Mouse (Mus musculus): Measurements from ENCODE around the gene BC030500.

Gene BC030500

GRCm38 (mm10) chr8:58911677-58912076 is at the start of gene BC030500:
Gene BC030500 (plus strand): TSS chr8:58911755.
- DNase-seq (ENCODE audit: low spot score): no peak

- DNase-seq (ENCODE audit: low spot score): no peak
Measured at GRCm38 (mm10) chr8:58886405-58886804, 25.1 kb upstream of the BC030500 start.

- no peak for DNase-seq (ENCODE audit: low spot score)
Measured at GRCm38 (mm10) chr8:58890591-58890990, 21.0 kb upstream of the BC030500 start.

DNA sequence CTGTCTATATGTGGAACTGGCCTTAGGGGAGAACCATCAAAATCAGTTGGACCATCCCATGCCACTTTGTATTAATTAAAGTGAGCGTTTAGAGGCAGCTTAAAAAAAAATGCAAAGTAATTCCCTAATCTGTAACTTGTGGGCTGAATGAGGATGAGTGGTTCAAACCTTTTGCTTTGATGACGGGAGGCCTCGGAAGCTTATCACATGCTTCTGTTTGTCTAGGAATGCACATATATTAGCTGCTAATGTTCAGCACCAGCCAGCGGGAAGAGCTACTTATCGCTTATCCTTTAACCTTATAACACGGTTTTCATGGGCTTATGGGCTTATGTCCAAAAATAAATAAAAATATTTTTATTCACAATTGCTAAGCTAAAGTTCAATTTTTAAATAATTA is 15.6 kb upstream of the BC030500 start:
- DNase-seq (ENCODE audit: low spot score): no peak

DNA sequence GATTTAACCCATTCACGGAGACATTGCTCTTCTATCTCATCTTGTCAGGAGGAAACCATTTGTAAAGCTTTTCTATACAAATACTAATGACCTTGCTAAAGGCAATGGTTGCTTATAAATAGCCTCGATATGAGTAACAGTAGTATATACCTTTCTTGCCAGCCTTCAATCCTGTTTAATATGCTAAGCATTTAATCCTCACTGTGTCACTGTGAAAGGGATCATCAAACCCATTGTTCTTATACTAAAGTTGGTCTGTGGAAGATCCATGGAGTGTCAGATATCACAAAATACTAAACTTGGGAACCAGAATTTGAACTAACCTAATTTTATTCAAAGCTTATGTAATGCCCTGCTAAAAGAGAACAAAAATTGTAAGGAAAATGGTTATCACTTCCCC is 7.1 kb upstream of the BC030500 start:
- DNase-seq (ENCODE audit: low spot score): no peak

DNA sequence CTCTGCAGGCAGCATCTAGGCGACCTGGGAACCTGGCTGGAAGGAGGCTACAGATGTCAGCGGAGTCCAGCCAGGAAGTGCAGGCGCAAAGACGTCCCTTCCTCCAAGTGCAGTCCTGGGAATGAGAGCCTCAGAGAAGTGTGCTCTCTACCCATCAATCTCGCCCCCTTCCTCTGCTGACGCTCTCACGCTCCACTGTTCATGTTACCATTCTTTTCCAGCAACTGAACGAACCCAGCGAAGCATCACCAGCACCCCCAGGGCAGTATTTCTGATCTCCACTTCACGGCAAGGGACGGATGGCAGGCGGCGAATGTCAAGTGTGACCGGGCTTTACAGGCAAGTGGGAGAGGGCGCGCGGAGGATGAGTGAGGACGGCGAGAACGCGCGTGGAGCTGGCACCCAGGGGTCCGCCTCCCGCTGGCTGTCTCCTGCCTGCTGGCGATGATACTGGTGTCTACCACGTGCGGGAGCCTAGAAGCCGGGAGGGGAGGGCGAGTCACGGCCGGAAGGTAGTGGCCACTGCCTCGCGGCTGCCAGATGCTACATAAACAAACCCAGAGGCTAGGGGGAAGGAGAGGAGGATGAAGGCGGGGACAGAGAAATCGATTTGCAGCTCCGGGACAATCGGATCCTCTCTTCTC is 763 bp downstream of the BC030500 start, which contains the start of gene Galntl6:
Gene Galntl6 (minus strand): TSS at position 445 of the 644 bp plus-strand sequence.
- peak; percentile 4 for DNase-seq (ENCODE audit: low spot score)

DNA sequence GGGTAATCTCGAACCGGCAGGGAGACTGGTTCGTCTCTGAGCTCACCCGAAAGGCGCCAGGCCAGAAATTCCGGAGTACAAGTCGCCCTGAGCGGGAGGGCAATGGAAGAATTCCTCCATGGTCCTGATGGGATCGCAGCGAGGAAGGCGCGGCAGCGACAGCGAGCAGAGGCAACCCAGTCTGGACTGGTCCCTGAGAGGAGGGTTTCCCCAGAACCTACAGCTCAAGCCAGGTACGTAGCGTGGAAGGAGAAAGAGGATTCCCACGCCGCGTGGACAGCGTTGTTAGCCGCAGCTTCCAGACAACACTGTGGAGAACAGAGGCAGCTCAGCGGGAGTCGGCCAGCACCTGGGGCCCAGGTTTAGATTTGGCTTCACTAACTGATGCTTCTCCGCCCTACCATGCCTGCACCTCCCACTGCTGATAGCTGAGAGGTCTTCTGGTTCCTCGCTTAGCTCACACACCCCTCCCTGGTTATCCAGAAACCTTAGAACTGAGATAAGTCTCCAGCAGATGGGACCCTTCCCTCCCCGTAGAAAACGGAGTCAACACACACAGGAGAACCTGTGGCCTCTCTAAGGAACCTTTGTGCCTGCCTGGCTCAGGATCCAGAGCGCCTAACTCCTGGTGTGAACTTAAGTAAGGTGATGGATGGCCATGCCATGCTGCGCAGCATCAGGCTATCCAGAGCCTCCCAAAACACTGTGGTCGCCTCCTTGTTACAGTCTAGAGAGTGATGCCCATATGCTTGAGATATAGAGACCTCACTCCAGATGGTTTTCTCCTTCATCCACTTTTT is 1.5 kb downstream of the BC030500 start:
- DNase-seq (ENCODE audit: low spot score): peak; percentile 6

- no peak for DNase-seq (ENCODE audit: low spot score)
Measured at GRCm38 (mm10) chr8:58913640-58913968, 2.0 kb downstream of the BC030500 start.

GRCm38 (mm10) chr8:58915142-58915541 is 3.6 kb downstream of the BC030500 start:
- no peak for DNase-seq (ENCODE audit: low spot score)

- no peak for DNase-seq (ENCODE audit: low spot score)
Measured at GRCm38 (mm10) chr8:58931066-58931465, 19.5 kb downstream of the BC030500 start.

DNA sequence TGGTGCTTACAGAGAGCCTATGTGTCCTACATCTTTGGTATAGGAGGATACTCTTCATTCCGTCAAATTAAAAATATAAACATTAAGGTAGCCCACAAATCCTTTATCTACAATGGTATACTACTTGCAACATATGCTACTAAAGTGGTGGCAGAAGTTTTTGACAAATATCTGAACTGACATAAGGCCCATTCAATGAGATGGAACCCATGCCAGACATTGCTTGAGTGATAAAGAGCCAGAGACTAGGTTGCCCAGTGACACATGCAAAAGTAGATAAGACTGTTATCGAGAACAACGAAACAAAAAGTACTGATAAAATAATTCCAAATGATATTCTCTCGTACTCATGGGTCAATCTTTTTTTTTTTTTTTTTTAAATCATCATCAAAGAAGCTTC is 32.2 kb downstream of the BC030500 start:
- no peak for DNase-seq (ENCODE audit: low spot score)

GRCm38 (mm10) chr8:58957195-58957739 is 45.7 kb downstream of the BC030500 start:
- DNase-seq (ENCODE audit: low spot score): no peak
